Mouse (Mus musculus) adipocyte (in vitro differentiated cells): Measurements from ENCODE around the gene Spaar.
A peak's percentile ranks its signal among the peaks of the same experiment; 100 is the strongest.
"Not testable (repeated sequence)": the region's sequence is repeated elsewhere in the genome, so short reads cannot be mapped to it uniquely, and the experiment has no call there.

Source experiments
- DNase-seq: peaks from one replicate; pipeline ENCODE4 v3.0.0-alpha.2; 2016; ENCODE audit warnings: low spot score

Gene Spaar

GRCm38 (mm10) chr4:43728576-43728954, 1.3 kb upstream of the Spaar start:
- peak; percentile 99 for DNase-seq

GRCm38 (mm10) chr4:43729126-43729525, 708 bp upstream of the Spaar start:
- peak; percentile 80 for DNase-seq

- no peak for DNase-seq
Measured at GRCm38 (mm10) chr4:43730750-43731297, 990 bp downstream of the Spaar start.

GRCm38 (mm10) chr4:43732171-43732570, 2.3 kb downstream of the Spaar start:
- DNase-seq, result no peak

GRCm38 (mm10) chr4:43733186-43733585, 3.4 kb downstream of the Spaar start:
- no peak for DNase-seq

- DNase-seq, result no peak
Measured at GRCm38 (mm10) chr4:43737144-43737543, 7.3 kb downstream of the Spaar start.

GRCm38 (mm10) chr4:43738989-43739674, 9.3 kb downstream of the Spaar start:
- DNase-seq, result no peak

GRCm38 (mm10) chr4:43741526-43741925, 11.7 kb downstream of the Spaar start:
- no peak for DNase-seq

GRCm38 (mm10) chr4:43742637-43743036, 12.8 kb downstream of the Spaar start:
- no peak for DNase-seq

- peak; percentile 65 for DNase-seq
Measured at GRCm38 (mm10) chr4:43743099-43743498, 13.3 kb downstream of the Spaar start.

- DNase-seq, result peak; percentile 76
Measured at GRCm38 (mm10) chr4:43745187-43745586, 15.4 kb downstream of the Spaar start.

GRCm38 (mm10) chr4:43757213-43757612, 27.4 kb downstream of the Spaar start:
- peak; percentile 10 for DNase-seq

- peak; percentile 70 for DNase-seq
Measured at GRCm38 (mm10) chr4:43759571-43760418, 30.0 kb downstream of the Spaar start.

GRCm38 (mm10) chr4:43760460-43760859, 30.6 kb downstream of the Spaar start:
- DNase-seq, result peak; percentile 46

- no peak for DNase-seq
Measured at GRCm38 (mm10) chr4:43761336-43761735, 31.5 kb downstream of the Spaar start.

- peak; percentile 81 for DNase-seq
Measured at GRCm38 (mm10) chr4:43763410-43763809, 33.6 kb downstream of the Spaar start.

- no peak for DNase-seq
Measured at GRCm38 (mm10) chr4:43768341-43768740, 38.5 kb downstream of the Spaar start.

- DNase-seq, result no peak
Measured at GRCm38 (mm10) chr4:43769374-43769773, 39.5 kb downstream of the Spaar start.

- DNase-seq, result no peak
Measured at GRCm38 (mm10) chr4:43770909-43771308, 41.1 kb downstream of the Spaar start, which contains the start of gene Olfr159. Gene Olfr159 (minus strand): TSS chr4:43771009.

GRCm38 (mm10) chr4:43771626-43772025, 41.8 kb downstream of the Spaar start:
- peak; percentile 6 for DNase-seq

GRCm38 (mm10) chr4:43772304-43772703, 42.5 kb downstream of the Spaar start:
- DNase-seq, result peak; percentile 48

GRCm38 (mm10) chr4:43795296-43795695, 65.5 kb downstream of the Spaar start:
- no peak for DNase-seq

- not testable (repeated sequence) for DNase-seq
Measured at GRCm38 (mm10) chr4:43795844-43796243, 66.0 kb downstream of the Spaar start.
